Mouse (Mus musculus) kidney, adult 2 months (tissue): Measurements from ENCODE around the gene Pappa. TPM values are rescaled to one million over a fixed set of nuclear protein-coding genes. Genes with fewer than 3 reads are reported as not detected.

Source experiments
- DNase-seq: peaks from one replicate; pipeline ENCODE4 v3.0.0; 2021
- H3K27ac ChIP-seq: fragments of 200-500 bp; 2 replicates; pipeline ENCODE4 v1.5.1; 2012; ENCODE audit warnings: low read depth, low read length, control low read depth, inconsistent platforms; ENCODE audit not compliant: insufficient read depth
- H3K27me3 ChIP-seq: fragments of 200-500 bp; replicated peaks from 2 replicates; pipeline ENCODE4 v1.6.1; 2012; ENCODE audit warnings: mild to moderate bottlenecking, moderate library complexity, low read length, inconsistent platforms; ENCODE audit not compliant: control insufficient read depth, insufficient read depth
- H3K36me3 ChIP-seq: fragments of 200-500 bp; 2 replicates; pipeline ENCODE4 v1.6.1; 2012; ENCODE audit warnings: mild to moderate bottlenecking, moderate library complexity, low read length, inconsistent platforms; ENCODE audit not compliant: control insufficient read depth, insufficient read depth
- H3K4me1 ChIP-seq: fragments of 200-500 bp; 2 replicates; pipeline ENCODE4 v1.6.1; 2011; ENCODE audit warnings: low read length; ENCODE audit not compliant: control insufficient read depth, insufficient read depth
- H3K4me3 ChIP-seq: fragments of 200-500 bp; 2 replicates; pipeline ENCODE4 v1.5.1; 2011; ENCODE audit warnings: mild to moderate bottlenecking, low read depth, low read length, control low read depth; ENCODE audit not compliant: insufficient read depth
- CTCF ChIP-seq: fragments of 200-500 bp; conservative IDR thresholded peaks from 2 replicates; pipeline ENCODE4 v1.5.1; 2011; ENCODE audit warnings: low read depth, mild to moderate bottlenecking, control low read depth, low read length, moderate library complexity, mixed read lengths; ENCODE audit not compliant: insufficient read depth, insufficient read length
- POLR2A ChIP-seq: fragments of 200-500 bp; IDR thresholded peaks from one replicate; pipeline ENCODE4 v1.6.1; 2011; ENCODE audit warnings: low read depth, low read length, control low read depth
- WGBS: fragments of 180-500 bp; shearing (Covaris S2); methylation state at CpG from one replicate; pipeline ENCODE4 v1.1.7; 2018; 5-methylcytosine and 5-hydroxymethylcytosine counted together
- polyA plus RNA-seq: library from polyadenylated mRNA; depleted of rRNA; stranded (reverse); fragments of >200 nt; gene quantifications from 2 replicates; pipeline ENCODE4 v1.2.3, GENCODE M21; 2012

The Pappa gene
- polyA plus RNA-seq, 1 experiment: 1.4 TPM

GRCm38 (mm10) chr4:65285165-65285564, 161.2 kb downstream of the Pappa start:
- Histone ChIP-seq H3K4me3 (no peak overlapping the region), H3K27ac (no peak overlapping the region), H3K27me3 (no peaks in the 10 kb centered on the region; the same call in 1 of the 2 replicates), H3K4me1 (no peaks in the 10 kb centered on the region), H3K36me3 (no peaks in the 10 kb centered on the region)
- WGBS: 56% methylated on average over 1 of the region's 1 CpGs
- DNase-seq: no peak
- TF ChIP-seq CTCF (no peak), POLR2A (no peak)

DNA sequence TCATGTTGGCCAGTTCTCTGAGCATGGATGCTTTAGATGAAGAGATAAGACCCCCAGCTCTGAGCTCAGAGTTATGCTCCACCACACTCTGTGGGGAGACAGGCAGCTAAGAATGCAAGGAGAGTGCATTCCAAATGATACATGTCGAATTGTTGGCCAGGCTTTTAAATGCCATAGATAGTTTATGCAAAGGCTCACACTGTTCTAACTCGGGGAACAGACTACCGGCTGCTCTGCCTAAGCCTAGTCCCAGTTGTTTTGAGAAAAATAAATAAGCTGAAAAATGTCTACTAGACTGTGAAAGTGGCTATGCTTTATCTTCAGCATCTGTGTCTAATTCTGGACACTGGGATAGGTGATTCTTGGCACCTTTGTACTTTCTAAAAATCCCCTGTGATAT, 165.3 kb downstream of the Pappa start:
- no peaks in the 10 kb centered on the region for H3K4me1 ChIP-seq
- H3K36me3 ChIP-seq: no peaks in the 10 kb centered on the region
- H3K27ac ChIP-seq: no peak overlapping the region
- no peaks in the 10 kb centered on the region; the same call in 1 of the 2 replicates for H3K27me3 ChIP-seq
- 55% methylated on average over 3 of the region's 3 CpGs for WGBS
- TF ChIP-seq CTCF (no peak), POLR2A (no peak)
- no peak for DNase-seq
- H3K4me3 ChIP-seq: no peak overlapping the region

DNA sequence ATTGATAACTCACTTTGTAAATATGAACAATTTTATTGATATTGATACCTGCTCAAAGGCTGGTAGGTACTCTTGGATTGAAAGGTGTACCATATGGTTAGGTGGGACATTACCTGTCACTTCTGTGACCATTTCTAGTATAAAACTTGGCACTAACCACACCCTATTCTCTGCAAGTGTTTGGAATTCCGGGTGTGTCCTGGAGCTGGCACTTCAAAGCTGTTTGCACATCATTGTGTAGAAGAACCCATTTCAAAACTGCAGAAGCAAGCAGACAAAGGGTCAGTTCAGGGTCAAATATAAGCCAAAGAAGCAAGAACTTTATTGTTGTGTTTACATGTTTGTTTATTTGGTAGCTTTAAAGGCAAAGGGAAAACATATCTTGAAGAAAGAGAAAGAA, 171.8 kb downstream of the Pappa start:
- Histone ChIP-seq H3K4me1 (no peaks in the 10 kb centered on the region), H3K27ac (no peak overlapping the region)
- WGBS: 88% methylated on average over 1 of the region's 1 CpGs

DNA sequence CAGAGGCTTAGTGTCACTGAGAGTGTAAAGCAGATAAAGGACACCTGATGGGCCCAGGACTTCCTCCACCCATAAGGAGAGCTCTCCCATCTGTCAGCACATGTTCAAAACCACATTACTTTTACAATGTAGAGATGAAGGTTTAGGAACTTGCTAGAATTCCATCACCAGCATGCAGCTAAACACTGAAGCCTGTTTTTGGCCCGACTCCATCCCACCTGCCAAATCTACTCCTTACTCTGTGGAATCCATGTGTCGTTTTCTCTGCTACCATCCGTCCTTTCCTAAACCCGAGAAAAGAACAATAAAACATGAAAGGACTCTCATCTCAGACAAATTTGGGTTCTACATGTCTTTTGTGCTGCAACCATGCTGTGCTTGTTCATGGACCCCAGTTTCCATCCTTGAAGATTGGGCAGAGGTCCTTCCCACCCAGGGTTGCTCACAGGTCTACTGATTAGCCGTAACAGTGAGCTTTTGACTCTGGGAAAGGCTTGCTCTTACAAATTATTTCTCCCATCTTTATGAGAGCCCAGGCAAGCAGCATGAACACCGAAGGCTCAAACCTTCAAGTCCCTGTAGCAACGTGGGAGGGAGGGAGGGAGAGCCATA, 172.5 kb downstream of the Pappa start:
- TF ChIP-seq POLR2A (no peak), CTCF (no peak)
- Histone ChIP-seq H3K4me1 (no peaks in the 10 kb centered on the region), H3K36me3 (no peaks in the 10 kb centered on the region), H3K4me3 (no peak overlapping the region), H3K27ac (no peak overlapping the region), H3K27me3 (no peaks in the 10 kb centered on the region)
- WGBS: 71% methylated on average over 7 of the region's 7 CpGs
- no peak for DNase-seq

More for the DNA sequence above, 171.8 kb downstream of the Pappa start:
- no peaks in the 10 kb centered on the region for H3K27me3 ChIP-seq
- no peak for DNase-seq
- TF ChIP-seq CTCF: no peak
- TF ChIP-seq POLR2A: no peak
- H3K36me3 ChIP-seq: no peaks in the 10 kb centered on the region
- no peak overlapping the region for H3K4me3 ChIP-seq

DNA sequence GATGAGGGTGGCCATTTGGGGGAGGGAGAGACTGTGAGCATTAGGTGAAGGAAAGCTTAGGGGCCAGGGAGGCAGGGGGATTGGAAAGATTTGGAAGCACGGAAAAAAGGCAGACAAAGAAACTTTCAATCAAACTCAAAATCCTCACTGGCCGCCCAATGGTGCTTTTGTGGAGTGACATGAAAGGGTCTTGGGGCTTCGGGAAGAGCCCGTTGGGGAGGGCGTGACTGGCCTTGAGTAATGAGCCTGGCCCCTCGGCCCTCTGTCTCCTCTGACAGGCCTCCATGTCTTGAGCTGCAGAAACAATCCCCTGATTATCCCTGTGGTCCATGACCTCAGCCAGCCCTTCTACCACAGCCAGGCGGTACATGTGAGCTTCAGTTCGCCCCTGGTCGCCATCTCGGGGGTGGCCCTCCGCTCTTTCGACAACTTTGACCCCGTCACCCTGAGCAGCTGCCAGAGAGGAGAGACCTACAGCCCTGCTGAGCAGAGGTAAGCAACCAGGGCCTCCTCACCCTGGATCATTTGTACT, 173.1 kb downstream of the Pappa start:
- Histone ChIP-seq H3K4me3 (no peak overlapping the region), H3K4me1 (no peaks in the 10 kb centered on the region), H3K36me3 (no peaks in the 10 kb centered on the region), H3K27me3 (no peaks in the 10 kb centered on the region), H3K27ac (no peak overlapping the region)
- WGBS: 74% methylated on average over 13 of the region's 13 CpGs
- no peak for DNase-seq
- no peak for TF ChIP-seq CTCF

- H3K27me3 ChIP-seq: no peaks in the 10 kb centered on the region
- no peak overlapping the region for H3K4me3 ChIP-seq
- no peaks in the 10 kb centered on the region for H3K36me3 ChIP-seq
- H3K27ac ChIP-seq: no peak overlapping the region
- no peaks in the 10 kb centered on the region for H3K4me1 ChIP-seq
- WGBS: 59% methylated on average over 9 of the region's 9 CpGs
- DNase-seq: peak; percentile 9
- TF ChIP-seq POLR2A: no peak
- no peak for TF ChIP-seq CTCF
Measured at GRCm38 (mm10) chr4:65298212-65299181, 174.5 kb downstream of the Pappa start.

DNA sequence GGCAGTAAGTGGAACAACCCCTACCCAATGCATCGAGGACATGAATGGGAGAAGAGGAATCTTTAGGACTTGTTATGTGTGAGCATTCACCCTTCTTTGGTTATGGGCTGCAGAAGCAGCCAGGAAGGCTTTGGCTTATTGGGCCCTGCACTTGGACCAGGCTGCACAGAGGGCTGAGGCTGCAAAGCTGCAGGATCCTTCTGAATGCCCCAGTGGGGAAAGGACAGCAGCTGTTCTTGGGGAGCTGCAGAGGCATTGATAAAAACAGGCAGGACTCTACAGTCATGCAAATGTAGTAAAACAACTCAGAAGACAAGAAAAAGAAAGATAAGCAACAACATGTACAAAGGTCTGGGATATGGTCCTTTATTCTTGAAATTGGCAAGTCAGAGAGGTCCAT, 175.4 kb downstream of the Pappa start:
- no peak for TF ChIP-seq POLR2A
- no peak for TF ChIP-seq CTCF
- DNase-seq: no peak
- H3K4me3 ChIP-seq: no peak overlapping the region

More for the DNA sequence above, 175.4 kb downstream of the Pappa start:
- Histone ChIP-seq H3K27me3 (no peaks in the 10 kb centered on the region), H3K4me1 (no peaks in the 10 kb centered on the region), H3K27ac (no peak overlapping the region), H3K36me3 (no peaks in the 10 kb centered on the region)
- WGBS: 80% methylated on average over 1 of the region's 1 CpGs
